8 mouse cellular contexts compared by ENCODE assay signal in genomic region chr6:42372816-42373547, GRCm38 (mm10). TPM values are rescaled to one million over a fixed set of nuclear protein-coding genes. Genes with fewer than 3 reads are reported as not detected.
DNase-seq lines count a peak whose midpoint lies in the region; ATAC-seq lines count a peak whose summit lies in the region.

TSS of gene Epha1 (minus strand) at chr6:42373268.

- H3K9me3 ChIP-seq in heart, embryonic 11.5 days (replicated peaks; ENCODE audit: control insufficient read depth, low read length) = no peaks in the 10 kb centered on the region
- H3K9me3 ChIP-seq in kidney, embryonic 15.5 days (replicated peaks) = no peaks in the 10 kb centered on the region

- WGBS in heart, embryonic 11.5 days (ENCODE audit: insufficient replicate concordance) = 1% methylated on average over 36 of the region's 36 CpGs
- under 1% methylated on average over 29 of the region's 36 CpGs for WGBS in kidney, embryonic 15.5 days

- peak within 1 kb of the TSS; percentile 90 for H3K4me2 ChIP-seq in heart, embryonic 11.5 days
- H3K4me2 ChIP-seq in kidney, embryonic 15.5 days = peak within 1 kb of the TSS; percentile 92

- DNase-seq in frontal cortex, postnatal 36 days (ENCODE audit: low spot score in 2 of 2) = no peak
- DNase-seq in NIH3T3 (ENCODE audit: low read depth) = peak; percentile 87
- peak; percentile 75 to 82 for DNase-seq in cerebellum, postnatal 25 days
- DNase-seq in lung, postnatal 10 days = peak; percentile 82
- peak; percentile 64 for DNase-seq in retina, postnatal 1 day

- H3K4me3 ChIP-seq in heart, embryonic 11.5 days (ENCODE audit: low read depth, low read length) = peak within 1 kb of the TSS; percentile 52
- H3K4me3 ChIP-seq in kidney, embryonic 15.5 days (replicated peaks) = peak within 1 kb of the TSS; percentile 64

- peaks cover 37% of the 10 kb centered on the region for H3K4me1 ChIP-seq in heart, embryonic 11.5 days (ENCODE audit: control insufficient read depth, insufficient read depth, low read length)
- peaks cover 32% of the 10 kb centered on the region for H3K4me1 ChIP-seq in kidney, embryonic 15.5 days

- 0 out of 2 replicates have a peak, but pooled peaks cover 2% of the 10 kb centered on the region for H3K27me3 ChIP-seq in heart, embryonic 11.5 days (ENCODE audit: control insufficient read depth, insufficient read depth, low read length)
- no peaks in the 10 kb centered on the region for H3K27me3 ChIP-seq in kidney, embryonic 15.5 days

- peak; percentile 45; the same call in 1 of the 2 replicates for ATAC-seq in frontal cortex, adult (ENCODE audit: low TSS enrichment)
- peak; percentile 55 for ATAC-seq in heart, embryonic 11.5 days (replicated peaks; ENCODE audit: insufficient number of reproducible peaks, low FRiP score, low TSS enrichment)
- peak; percentile 91 for ATAC-seq in kidney, embryonic 15.5 days (replicated peaks; ENCODE audit: low FRiP score)

- H3K36me3 ChIP-seq in heart, embryonic 11.5 days (ENCODE audit: control insufficient read depth, insufficient read depth, low read length) = no peaks in the 10 kb centered on the region
- H3K36me3 ChIP-seq in kidney, embryonic 15.5 days = no peaks in the 10 kb centered on the region

- H3K9ac ChIP-seq in heart, embryonic 11.5 days (ENCODE audit: low read depth, low read length) = peak within 1 kb of the TSS; percentile 66
- H3K9ac ChIP-seq in kidney, embryonic 15.5 days = peak within 1 kb of the TSS; percentile 64

- H3K27ac ChIP-seq in heart, embryonic 11.5 days (ENCODE audit: low read depth, low read length) = no peak within 1 kb of the TSS
- peak within 1 kb of the TSS; percentile 59; the same call in 1 of the 2 replicates for H3K27ac ChIP-seq in kidney, embryonic 15.5 days

RNA-seq across cellular contexts. Expression of gene Epha1, which starts in this region (rescaled TPM):
- 1.7 and 2.3 TPM in 2 replicates for polyA plus RNA-seq in heart, embryonic 11.5 days (2014; fragmentation: Nextera tagmentation; extraction: Ambion mirVana)
- polyA plus RNA-seq in kidney, embryonic 15.5 days (2015; fragmentation: Nextera tagmentation; extraction: Ambion mirVana) = 7.5 and 8.5 TPM in 2 replicates

Comparison
In these comparisons a context has a peak if more than half of its experiments do, and no peak if none do; other contexts are left out.
1. DNase-seq: peak in NIH3T3 (single experiment), cerebellum, postnatal 25 days (2 of 2), lung, postnatal 10 days (single experiment) and retina, postnatal 1 day (single experiment); none in frontal cortex, postnatal 36 days (0 of 2).
2. Peak in every context shown above with its lines, with median percentiles within 50 percentile points of each other: ATAC-seq.